Mouse (Mus musculus): ENCODE measurements around the gene Atp2c2.

The Atp2c2 gene

DNA sequence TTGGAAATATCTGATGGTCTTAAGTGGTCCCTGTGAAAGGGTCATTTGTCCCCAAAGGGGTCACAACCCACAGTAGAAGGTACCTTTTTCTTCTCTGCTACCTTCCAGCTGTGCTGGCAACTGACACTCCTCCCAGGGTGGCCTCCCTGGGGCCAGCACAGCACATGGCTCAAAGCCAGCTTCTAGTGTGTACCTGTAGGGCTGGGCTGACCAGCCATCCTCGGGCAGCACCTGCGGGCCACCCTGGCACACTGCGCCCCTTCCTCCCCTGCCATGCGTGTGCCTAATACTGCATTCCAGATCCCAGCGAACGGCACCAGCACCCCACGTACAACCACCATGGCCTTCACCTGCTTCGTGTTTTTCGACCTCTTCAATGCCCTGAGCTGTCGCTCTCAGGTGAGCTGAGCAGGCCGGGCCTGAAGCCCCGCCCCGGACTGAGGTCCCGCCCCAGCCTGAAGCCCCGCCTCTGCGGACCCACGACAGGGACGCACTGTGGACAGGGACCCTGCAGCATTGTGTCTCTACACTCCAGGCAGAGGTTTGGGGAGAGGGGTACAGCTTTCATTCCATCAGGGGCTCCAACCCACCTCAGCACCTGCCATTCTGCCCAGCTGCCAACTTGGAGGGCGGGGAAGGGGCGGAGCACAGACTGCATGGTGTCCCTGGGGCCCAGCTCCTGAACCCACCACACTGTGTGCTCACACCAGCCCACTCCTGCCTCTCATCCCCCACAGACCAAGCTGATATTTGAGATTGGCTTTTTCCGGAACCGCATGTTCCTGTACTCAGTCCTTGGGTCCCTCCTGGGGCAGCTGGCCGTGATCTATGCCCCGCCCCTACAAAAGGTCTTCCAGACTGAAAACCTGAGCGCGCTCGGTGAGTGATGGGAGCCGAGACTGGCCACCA is 55.7 kb downstream of the Atp2c2 start:
- DNase-seq, result no peak

DNA sequence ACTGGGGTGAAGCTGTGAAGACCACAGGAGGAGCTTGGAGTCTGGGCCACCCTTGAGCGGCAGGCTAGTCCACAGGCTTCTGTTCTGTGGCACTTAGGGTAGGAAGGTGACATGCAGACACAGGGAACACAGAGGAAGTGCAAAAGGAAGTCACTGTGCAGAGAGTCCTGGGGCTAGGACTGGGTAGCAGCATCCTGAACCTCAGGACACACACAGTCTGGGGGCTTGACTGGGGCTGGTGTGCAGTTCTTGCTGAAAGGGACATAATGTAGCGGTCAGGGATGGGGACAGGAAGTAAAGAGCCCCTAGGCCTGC is 56.3 kb downstream of the Atp2c2 start:
- DNase-seq, result no peak

DNA sequence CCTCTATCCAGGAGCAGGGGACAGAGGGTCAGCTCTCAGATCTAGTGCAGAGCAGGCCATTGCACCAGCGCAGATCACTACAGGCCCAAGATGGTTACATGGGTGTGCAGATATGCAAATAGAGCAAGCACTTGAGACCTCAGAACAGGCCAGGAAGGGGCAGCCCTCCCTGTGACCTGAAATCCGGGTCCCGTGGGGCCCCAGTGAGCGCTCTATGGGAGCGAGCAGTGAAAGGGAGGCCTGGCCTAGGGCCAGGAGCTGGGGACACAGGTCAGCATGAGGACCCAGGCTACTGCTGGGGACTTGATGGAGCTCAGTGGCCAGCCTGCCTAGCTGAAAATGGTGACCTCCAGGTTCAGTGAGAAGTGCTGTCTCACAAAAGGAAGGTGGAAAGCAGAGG is 56.7 kb downstream of the Atp2c2 start:
- DNase-seq, result no peak

DNA sequence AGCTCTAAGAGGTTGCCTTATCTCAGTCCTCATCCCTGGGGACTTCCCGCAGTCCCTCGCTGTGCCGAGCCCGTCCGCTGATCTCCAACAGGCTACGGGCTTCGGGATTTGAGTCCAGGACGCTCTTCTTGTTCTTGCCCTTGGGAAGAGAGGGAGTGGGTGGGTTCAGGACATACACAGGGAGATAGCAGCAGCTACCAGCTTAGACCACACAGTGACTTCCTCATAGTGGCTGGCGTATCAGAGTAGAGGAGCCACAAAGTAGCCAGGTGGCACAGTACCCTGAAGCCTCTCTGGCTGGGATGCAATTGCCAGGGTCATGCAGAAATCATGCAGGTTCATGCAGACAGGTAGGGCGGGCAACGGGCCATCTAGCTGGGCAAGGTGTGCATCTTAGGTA is 61.9 kb downstream of the Atp2c2 start:
- no peak for DNase-seq

DNA sequence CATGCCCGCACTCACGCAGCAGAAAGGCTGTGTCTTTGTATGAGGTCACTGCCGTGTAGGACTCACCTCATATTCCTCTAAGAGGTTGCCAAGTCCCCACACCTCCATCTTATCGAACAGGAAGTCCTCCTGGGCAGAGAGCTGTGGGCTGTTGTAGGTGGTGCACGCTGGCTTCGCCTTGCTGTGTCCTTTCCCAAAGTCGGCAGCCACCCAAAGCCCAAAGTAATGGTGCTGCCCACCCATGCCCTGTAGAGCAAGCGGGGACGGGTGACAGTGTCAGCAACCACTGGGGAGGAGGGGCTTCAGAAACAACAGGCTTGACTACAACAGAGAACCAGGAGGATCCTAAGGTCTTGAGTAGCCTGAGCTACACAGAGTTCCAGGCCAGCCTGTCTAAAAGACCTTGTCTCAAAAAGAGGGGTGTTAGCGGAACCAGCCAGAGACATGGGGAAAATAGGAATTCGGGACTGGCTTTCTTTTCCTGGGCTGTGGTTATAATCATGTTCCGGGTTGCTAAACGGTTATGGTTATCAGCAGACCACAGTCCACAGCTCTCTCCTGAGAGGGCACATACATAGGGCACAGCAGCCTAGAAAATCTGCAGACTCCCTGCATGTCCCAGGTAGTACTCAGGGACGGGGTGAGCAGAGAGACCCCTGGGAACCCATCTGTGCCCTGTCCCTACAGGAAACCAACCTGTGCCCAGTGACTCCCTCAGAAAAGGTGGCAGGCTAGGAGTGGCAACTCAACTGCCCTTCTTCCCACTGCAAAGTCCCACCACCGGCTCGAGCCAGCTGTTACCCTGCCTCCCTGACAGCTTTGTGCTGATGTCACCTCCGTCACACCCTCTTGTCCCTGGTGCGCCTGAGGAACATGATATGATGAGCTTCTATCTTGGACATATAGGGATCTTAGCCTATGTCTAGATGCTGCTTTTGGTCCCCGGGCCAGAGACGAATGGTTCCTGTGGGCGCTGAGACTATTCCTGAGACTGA is 62.7 kb downstream of the Atp2c2 start:
- DNase-seq, result no peak

DNA sequence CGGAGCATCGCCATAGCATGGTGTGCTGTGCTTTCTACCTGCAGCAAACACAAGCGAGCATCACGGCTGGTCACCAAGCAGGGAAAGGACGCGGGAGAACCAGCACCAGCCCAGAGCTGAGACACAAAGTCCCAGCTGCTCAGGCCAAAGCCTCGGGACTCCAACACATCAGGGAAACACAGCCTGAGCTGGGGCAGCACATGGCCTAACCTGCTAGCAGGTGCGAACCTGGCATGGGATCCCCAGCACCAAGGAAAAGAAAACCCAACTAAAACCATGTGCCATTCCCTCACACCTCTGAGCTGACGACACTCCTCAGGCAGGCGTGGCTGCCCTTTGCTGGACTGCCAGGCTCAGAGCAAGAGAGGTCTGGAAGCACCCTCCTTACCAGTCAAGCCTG is 65.5 kb downstream of the Atp2c2 start:
- no peak for DNase-seq

DNA sequence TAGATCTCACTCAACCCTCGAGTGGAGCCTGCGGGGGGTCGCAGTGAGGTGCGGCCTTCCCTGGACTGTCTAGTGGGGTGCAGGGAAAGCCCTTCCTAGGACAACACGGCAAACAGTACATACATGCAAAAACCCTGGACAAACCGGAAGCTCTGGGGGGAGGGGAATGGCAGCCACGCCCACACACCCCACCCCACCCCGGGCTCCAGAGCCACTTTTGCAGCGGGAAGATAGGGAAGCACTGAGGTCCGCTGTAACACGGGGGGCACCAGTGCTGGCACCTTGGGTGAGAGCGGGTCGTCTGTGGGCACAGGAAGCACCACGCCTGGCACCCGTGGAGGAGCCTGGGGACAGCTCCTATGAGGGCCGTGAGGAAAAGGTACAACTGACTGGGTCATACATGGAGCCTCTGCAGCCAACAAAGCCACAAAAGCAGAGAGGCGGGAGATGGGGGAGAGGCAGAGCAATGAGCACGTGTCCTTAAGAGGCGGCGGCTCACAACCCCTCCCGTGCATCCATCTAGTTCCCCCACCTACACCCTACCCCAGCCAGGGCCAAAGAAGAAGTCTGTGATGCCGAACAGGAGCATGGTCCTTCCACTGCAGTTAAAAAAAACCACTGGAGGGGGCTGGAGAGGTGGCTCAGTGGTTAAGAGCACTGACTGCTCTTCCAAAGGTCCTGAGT is 66.1 kb downstream of the Atp2c2 start:
- no peak for DNase-seq

DNA sequence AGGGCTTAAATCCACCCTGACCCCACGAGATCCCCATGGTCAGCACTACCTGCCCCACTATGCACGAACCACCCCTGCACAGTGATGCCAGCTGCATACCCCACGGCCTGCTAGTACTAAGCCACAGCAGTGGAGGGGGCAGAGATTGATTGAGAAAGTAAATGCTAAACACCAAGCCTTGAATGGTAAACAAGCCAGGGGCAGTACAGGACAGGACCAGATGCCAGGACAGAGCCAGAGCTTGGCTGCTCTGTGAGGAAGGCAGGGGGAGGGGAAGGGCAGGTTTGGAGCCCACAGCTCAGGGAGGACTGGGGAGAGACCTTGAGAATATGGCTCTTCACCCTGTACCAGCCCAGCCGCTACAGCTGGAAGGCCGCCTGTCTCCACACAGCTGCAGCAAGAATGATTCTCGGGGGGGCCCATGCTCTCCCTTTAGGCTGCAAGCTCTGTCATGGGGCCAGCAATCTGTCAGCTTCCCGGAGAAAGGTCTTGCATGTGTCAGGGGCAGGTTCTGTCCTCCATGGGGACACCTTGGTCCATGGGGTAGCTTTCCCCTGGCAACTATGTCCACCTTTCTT is 76.9 kb downstream of the Atp2c2 start:
- no peak for DNase-seq

DNA sequence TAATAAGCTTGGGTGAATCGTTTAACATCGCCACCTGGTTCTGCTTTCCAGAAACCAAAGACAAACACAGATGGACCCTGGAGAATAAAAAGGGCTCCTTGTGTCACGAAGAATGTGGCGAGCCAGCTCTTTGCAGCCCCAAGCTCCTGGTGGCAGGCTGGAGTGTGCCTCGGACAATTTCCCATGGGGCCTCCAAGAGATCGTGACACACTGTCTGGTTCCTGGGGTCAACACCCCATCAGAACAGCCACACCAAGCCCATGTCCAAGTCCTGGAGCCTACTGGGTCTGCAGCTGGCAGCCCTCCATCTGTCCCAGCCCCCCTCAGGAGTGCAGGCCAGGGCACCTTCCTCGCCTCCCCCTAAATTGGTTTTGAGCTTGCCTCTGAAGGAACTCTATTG is 78.0 kb downstream of the Atp2c2 start:
- peak; percentile 73 for DNase-seq

DNA sequence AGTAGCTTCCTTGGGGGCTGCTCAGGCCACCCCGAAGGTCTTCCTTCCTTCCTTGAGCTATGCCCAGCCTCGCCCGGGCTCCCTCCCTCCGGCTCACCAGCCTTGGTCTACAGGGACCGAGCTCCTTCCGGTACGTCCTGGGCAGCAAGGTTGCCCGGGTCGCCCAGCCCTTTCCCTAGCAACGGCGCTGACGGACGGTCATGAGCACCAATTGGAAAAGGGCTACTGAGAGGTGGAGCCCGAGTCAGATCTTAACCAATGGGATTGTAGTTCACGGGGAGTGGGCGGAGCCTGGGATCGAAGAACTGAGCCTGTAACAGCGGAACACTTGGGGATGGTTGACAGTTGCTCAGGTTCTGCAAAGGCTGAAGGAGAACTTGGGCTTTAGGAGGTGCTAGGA is 78.5 kb downstream of the Atp2c2 start, which contains the start of gene Tldc1:
TSS of gene Tldc1 (minus strand) at position 154 of the 400 bp plus-strand sequence.
- peak; percentile 98 for DNase-seq

DNA sequence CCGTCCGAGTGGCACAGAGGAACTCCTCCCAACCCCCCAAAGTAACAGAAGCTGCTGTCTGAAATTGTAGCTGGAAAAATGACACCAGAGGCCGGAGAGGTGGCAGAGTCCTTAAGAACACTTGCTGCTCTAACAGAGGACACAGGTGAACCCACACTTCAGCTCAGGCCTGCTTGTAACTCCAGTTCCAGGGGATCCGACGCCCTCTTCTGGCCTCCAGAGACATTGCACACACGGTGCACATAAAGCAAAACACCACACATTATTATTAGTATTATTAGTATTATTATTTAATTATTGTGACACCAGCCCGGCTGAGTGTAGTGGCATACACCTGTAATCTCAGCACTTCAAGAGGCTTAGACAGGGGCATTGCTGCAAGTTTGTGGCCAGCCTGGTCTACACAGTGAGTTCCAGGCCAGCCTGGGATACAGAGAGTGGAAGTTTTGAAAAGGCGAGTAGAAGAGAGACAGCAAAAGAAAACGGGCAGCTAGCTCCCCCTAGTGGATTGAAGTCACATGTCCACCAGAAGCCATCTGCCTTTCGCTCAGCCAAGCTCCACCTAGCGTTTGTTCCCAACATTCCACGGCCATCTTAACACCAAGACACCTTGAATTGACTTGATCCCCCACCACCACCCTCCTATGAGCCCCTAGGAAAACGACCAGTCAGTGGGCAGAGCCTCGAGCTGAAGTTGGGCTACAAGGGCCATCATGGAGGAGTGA is 79.4 kb downstream of the Atp2c2 start:
- DNase-seq, result peak; percentile 83

DNA sequence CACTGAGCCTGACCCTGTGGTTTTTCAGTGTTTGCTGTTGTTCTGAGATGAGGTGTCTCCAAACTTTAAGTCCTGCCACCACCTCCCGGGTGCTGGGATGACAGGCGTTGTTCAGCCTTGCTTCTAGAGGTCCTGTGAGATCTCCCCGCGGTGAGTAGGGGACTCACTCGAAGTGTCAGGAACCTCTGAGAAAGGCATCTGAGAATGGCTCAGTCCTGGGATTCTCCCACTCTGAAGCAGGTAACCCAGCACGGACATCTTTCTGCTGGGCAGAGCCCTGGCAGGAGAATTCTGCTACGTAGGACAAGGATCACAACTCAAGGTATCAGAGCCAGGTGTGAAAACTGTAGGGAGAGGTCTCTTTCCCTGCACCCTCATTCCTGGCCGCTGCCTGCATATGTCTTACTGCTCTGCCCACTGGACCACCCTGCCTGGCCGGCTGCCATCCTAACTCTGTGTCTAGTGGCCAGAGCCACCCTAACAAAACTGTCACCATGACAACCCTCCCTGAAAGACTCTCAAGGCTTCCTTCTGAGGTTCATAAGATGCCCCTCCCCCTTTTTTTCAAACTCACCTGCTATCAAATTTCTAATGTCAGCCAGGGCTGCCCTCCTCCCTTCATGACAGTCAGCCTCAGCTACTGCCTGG is 80.7 kb downstream of the Atp2c2 start:
- DNase-seq, result no peak

DNA sequence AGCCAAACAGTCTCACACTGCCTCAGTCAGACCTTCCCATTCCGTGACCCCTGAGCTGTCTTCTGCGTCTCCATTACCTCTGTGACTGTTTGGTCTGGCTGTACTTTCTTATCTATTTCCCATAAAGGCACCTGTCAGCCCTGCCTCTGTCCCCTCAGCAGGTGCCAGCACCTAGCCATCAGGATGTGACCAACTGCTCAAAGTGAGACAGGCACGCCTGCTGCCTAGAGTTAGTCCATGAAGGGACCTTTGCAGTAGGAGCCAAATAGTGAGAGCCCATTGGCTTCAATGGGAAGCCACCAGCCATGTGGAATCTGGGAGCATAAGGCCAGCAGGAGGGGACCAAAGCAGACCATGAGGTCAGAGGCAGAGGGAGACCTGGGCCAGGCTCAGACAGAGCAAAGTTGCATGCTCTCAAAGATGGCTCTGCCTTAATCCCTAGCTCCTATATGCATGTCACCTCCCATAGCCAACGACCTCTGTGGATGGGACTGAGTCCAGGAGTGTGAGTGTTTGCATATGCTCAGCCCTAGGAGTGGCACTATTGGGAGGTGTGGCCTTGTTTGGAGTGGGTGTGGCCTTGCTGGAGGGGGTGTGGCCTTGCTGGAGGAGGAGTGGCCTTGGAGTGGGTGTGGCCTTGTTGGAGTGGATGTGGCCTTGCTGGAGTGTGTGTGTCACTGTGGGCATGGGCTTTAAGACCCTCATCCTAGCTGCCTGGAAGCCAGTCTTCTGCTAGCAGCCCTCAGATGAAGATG is 81.5 kb downstream of the Atp2c2 start:
- peak; percentile 68 for DNase-seq

DNA sequence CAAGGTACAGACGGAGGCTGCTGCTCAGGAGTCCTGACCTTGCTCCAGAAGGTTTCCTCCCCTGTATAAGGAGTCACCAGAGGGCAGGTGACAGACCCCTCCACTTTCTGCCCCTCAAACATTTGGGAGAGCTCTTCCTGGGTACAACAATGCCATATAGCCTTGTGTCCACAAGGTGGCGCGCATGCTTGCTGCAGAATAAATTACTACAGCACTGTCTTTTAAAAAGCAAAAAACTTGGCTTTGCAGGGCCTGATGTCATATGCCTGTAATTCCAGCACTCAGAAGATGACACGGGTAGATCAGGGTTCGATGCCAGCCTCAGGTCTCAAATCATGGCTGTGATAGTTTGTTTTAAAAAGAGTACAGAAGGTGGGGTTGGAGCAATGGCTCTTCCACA is 82.9 kb downstream of the Atp2c2 start:
- peak; percentile 79 for DNase-seq

DNA sequence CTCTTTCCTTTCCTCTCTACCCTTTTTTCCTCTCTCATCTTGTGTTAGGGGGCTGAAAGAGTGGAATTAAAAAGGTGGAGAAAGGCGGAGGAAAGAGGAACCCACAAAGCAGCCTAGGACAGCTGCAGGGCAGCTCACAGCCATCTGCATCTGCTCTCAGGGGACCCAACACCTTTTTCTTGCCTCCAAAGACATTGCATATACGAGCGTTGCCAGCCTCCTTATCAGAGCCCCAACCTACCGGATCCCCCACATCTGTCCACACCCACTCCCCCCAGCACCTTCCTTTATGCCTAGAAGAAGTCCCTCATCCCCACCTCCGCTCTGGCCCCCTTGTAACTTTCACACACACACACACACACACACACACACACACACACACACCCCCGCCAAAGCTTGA is 83.8 kb downstream of the Atp2c2 start:
- no peak for DNase-seq

DNA sequence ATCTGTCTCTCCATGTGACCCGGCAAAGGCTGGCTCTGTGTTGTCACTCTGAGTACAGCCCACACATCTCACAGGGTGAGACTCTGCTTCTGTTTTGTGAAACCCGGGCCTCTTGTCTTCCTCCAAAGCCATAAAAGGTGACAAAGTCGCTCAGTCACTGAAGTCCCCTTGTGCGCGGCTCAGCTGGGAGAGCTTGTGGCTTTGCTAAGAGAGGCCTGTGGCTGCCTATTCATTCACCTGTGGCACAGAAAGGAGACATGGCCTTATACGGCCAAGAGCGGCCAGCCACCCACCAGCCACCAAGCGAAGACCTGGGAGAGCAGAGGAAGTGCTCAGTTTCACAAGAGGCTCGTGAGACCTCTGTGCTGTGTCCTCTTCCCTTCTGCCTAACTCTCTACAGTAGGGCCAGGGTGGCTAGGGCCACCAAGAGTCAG is 84.3 kb downstream of the Atp2c2 start:
- DNase-seq, result no peak

DNA sequence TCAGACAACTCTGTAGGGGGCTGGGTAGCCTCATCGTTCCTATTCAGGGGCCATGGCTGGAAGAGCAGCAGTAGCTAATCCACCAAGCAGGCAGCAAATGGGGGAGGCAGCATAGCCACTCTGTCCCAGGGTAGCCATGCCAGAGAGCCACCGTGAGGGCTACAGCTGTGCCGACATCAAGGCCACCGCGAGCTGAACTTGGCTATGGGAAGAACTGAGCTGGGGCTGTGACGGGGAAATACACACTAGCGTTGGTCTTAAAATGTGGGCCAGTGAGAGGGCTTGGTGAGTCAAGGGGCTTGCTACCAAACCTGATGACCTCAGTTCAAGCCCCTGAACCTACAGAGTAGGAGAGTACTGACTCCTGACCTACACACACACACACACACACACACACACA is 84.9 kb downstream of the Atp2c2 start:
- no peak for DNase-seq

DNA sequence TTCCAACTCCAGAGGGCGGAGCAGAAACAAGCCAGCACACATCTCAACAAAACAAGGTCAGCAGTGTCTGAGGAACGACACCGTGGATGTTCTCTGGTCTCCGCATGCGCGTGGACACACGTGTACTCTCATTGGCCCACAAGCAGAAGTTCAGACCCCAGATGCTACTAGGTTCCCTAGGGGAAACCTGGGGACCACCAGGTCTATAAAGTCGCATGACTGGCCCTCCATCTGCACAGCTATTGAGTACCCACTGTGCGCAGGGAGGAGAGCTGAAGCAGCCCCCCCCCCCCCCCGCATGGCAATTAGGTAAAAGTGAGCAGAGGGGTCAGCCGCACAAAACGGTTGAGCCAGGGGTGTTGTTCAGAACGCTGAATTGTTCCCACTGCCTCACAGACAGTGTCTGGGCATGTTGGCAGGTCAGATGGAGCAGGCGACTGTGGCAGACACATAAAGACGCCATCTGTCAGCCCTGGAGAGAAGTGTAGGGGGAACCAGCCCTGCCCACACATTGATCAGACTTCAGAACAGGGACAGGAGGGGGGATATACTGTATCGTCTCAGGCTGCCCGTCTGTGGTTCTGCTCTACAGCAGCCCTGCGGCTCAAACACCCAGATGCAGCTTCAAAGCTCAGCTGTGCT is 86.1 kb downstream of the Atp2c2 start:
- no peak for DNase-seq

DNA sequence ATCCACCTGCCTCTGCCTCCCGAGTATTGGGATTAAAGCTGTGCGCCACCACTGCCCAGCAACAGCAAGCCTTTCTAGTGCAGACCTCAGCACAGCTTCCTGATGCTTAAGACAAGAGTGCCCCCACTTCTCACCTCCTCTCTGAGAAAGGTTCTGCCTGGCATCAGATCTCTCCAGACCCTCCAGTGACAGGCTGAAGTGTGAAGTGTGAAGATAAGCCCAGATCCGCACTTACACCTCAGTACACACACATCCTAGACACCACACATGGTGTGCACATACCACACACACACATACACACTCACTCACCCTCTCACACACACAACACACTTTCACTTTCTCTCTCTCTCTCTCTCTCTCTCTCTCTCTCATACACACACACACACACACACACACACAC is 87.1 kb downstream of the Atp2c2 start:
- no peak for DNase-seq

DNA sequence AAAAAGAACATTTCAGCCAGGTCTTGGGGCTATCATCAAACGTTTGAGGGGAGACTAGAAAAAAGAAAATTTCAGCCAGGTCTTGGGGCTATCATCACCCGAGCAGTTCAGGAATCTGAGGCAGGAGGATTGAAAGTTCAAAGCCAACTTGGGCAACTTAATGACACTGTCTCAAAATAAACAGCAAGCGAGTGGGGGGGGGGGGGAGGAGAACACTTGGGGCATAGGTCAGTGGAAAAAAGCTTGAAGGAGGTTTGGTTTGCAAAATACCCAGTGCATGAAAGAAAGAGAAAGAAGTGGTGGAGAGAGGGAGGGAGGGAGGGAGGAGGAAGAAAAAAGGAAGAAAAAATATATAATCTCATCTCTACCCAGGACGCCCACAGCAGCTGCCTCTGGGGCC is 87.5 kb downstream of the Atp2c2 start:
- no peak for DNase-seq

Measured in cerebellum, adult 11-12 months (tissue).